Mouse (Mus musculus) cerebral cortex, adult 2 months (tissue): ENCODE results near the gene Etnppl.

Experiments used
- WGBS: fragments of 180-500 bp; shearing (Covaris S2); methylation state at CpG from one replicate; pipeline ENCODE4 v1.1.7; 2018; 5-methylcytosine and 5-hydroxymethylcytosine counted together

Etnppl gene

GRCm38 (mm10) chr3:130677671-130678460, 60.6 kb downstream of the Etnppl start:
- WGBS = 96% methylated on average over 19 of the region's 19 CpGs

- WGBS = 92% methylated on average over 2 of the region's 2 CpGs
Measured at GRCm38 (mm10) chr3:130681226-130681625, 64.0 kb downstream of the Etnppl start.

- 82% methylated on average over 9 of the region's 9 CpGs for WGBS
Measured at GRCm38 (mm10) chr3:130682183-130682582, 64.9 kb downstream of the Etnppl start.

DNA sequence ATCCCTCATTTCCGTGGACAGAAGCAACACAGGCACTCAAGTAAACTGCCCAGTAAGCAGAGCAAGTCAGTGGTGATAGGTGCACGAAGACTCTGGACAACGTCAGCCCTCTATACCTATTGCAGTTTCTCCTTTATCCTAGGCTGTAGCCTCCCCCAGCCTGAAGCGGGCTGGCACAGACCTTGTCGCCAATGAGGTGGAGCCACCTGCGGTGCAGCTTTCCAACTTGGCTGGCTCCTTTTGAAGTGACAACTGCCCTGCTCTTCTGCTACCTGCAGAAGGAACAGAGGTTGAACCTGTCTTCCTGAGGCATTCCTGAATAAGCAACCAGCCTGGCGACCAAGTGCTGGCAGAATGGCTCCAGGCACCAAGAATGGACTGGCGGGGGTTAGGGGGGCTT, 66.6 kb downstream of the Etnppl start:
- 92% methylated on average over 8 of the region's 8 CpGs for WGBS

- 71% methylated on average over 9 of the region's 9 CpGs for WGBS
Measured at GRCm38 (mm10) chr3:130684276-130685013, 67.2 kb downstream of the Etnppl start.

- WGBS = 80% methylated on average over 8 of the region's 8 CpGs
Measured at GRCm38 (mm10) chr3:130685014-130685366, 67.7 kb downstream of the Etnppl start.

DNA sequence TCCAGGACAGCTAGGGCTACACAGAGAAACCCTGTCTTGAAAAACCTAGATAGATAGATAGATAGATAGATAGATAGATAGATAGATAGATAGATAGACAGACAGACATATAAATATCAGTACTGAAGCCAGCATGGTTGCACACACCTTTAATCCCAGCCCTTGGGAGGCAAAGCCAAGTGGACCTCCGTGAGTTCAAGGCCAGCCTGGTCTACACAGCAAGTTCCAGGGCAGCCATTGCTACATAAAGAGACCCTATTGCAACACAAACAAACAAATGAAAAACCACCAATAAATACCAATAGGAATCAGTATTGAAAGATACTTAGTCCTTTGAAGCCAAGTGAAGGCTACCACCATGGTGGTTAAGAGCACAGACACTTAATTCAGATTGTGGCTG, 69.8 kb downstream of the Etnppl start:
- 96% methylated on average over 1 of the region's 1 CpGs for WGBS
